Mouse (Mus musculus): ENCODE results near the gene Hoxd1.

Gene Hoxd1

DNA sequence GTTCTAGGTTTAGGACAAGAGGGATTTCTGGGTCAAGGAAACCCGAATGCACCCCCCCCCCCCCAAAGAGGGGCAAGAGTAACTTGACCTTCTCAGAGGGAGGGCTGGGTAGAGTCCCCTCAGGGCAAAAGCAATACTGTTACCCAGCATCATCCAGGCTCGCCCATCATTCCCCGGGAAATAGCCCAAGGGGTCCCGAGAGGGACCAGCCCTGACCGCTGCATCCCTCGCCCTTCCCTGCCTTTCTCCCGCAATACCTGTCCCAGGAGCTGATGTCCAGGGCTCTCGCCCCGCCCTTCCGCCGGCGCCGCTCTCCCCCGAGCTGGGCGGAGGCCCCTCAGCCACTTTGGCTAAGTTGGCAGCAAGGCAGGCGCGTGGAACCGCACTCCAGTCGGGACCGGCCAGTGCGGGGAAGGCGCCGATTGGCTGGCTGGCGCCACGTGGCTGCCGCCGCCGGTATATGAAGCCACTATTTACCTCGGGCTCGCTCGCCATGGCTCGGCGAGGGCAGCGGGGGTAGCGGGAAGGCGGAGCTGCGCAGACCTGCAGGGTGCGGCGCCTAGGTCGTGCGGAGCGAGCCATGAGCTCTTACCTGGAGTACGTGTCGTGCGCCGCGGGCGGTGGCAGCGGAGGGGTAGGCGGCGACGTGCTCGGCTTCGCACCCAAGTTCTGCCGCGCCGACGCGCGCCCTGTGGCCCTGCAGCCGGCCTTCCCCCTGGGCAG lies at the start of gene Hoxd1:
Gene Hoxd1, plus strand, starts transcription at position 459 of the 723 bp plus-strand sequence.
- peak; percentile 83 for DNase-seq (ENCODE audit: low read depth, low spot score)

GRCm38 (mm10) chr2:74713239-74714150 lies 49.3 kb upstream of the Hoxd1 start:
- DNase-seq (ENCODE audit: low read depth, low spot score), result no peak

GRCm38 (mm10) chr2:74714156-74714789 lies 48.5 kb upstream of the Hoxd1 start:
- no peak for DNase-seq (ENCODE audit: low read depth, low spot score)

DNA sequence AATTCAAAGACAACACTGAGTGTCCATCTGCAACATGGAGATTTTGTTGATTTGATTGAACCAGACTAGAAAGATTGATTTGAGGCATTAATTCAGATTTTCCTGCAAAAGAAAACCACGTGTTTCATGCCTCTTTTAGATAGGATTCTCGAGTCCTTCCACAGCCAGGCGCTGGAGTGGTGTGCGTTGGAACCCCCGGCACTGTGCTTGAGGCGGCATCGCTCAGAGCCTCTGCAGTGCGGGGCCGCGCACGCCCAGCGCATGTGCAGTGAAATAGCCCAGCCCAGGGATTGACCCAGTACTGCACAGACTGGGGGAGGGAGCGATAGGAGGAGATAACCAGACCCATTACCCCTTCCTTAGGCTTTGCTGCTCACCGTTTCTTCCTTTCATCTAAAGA lies 47.9 kb upstream of the Hoxd1 start:
- DNase-seq (ENCODE audit: low read depth, low spot score), result no peak

- peak; percentile 94 for DNase-seq (ENCODE audit: low read depth, low spot score)
These were observed 47.1 kb upstream of the Hoxd1 start for GRCm38 (mm10) chr2:74715504-74716241.

DNA sequence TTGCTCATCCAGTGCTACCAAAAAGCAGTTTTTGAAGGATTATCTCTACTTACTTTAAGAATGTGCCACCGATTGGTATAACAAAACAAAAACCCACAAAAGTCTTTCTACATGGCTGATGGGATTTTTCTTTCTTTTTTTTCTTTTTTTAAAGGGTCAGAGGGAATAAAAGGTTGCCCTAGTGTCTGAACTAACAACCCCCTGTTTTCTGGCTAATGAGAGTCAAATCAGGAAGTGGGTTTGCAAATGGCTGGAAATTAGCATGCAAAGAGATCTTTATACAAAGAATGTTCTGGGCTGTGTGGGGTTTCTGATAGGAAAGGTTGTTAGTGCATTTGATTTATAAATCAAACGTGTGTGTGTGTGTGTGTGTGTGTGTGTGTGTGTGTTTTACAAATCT lies 42.4 kb upstream of the Hoxd1 start:
- DNase-seq (ENCODE audit: low read depth, low spot score), result no peak

- DNase-seq (ENCODE audit: low read depth, low spot score), result no peak
These were observed 41.8 kb upstream of the Hoxd1 start for GRCm38 (mm10) chr2:74720955-74721491.

GRCm38 (mm10) chr2:74721882-74722281 lies 40.9 kb upstream of the Hoxd1 start:
- DNase-seq (ENCODE audit: low read depth, low spot score), result no peak

DNA sequence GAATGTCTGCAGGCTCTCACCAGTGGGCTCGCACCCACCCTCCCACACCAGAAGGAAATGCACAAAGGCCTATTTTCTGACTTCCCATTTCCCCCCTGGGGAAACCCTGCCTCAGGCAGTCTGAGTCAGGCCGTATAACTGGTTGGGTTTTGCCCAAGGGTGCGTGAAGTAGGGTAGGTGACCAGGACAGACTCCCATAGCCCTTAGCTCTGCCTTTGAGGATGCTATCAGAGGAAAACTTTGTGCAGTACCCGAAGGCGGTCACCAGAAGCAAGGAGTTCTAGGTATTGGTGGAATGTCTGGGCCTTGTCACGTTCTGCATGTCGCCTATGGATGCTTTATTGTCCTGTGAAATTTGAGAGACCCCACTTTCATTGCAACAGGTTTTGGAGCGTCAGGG lies 39.8 kb upstream of the Hoxd1 start:
- no peak for DNase-seq (ENCODE audit: low read depth, low spot score)

DNA sequence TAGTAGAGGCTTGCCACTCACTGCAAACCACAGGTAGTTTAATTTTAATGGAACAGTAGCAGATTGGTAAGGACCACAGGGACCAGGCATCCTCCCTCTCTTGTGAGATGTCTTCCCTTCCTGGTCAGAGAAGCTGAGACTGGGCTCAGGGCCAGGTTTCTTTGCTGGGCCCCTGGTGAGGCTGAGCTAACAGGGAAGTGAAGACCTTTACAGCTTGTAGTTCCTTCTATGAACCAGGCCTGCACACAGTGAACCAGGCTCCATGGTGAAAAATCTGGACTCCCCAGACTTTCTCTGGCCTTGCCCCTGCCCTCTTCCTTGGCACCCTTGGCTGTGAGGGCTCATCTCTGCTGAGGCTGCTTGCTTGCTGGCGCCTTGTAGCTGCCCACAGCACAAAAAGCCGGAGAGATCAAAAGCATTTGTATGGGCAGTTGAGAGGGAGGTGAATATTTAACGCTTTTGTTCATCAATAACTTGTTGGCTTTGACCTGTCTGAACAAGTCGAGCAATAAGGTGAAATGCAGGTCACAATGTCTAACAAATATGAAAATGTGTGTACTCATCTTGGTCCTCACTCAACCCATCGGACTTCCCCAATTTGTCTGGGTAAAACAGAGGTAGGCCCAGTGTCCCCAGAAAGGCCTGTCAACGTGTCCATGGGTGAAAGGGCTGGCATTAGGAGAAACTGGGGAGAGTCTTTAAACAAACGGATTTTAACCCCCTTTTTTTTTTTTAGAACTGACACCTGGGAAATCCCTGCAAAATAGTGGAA lies 38.4 kb upstream of the Hoxd1 start:
- DNase-seq (ENCODE audit: low read depth, low spot score), result no peak

- no peak for DNase-seq (ENCODE audit: low read depth, low spot score)
These were observed 37.6 kb upstream of the Hoxd1 start for GRCm38 (mm10) chr2:74725171-74725570.

GRCm38 (mm10) chr2:74726551-74726950 lies 36.2 kb upstream of the Hoxd1 start, which contains the start of gene Gm28230:
Gm28230 (plus strand) TSS chr2:74726728.
- DNase-seq (ENCODE audit: low read depth, low spot score), result no peak

DNA sequence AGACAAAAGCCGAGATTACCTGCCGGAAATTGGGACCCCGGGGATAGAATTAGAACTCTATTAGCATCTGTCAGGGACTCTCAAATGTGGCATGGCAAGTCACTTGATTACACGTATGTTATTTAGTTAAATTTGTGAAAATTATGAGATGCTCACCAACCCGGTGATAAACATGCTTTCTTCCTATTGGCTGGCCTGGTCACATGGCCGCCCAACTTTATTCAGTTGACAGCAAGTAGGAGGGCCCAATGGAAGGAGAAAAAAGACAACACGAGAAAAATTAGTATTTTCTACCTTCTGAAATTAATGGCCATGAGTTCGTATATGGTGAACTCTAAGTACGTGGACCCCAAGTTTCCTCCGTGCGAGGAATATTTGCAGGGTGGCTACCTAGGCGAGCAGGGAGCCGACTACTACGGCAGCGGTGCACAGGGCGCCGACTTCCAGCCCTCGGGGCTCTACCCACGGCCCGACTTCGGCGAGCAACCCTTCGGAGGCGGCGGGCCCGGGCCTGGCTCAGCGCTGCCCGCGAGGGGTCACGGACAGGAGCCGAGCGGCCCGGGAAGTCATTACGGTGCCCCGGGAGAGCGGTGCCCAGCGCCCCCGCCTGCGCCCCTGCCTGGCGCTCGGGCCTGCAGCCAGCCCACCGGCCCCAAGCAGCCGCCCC lies 35.7 kb upstream of the Hoxd1 start:
- DNase-seq (ENCODE audit: low read depth, low spot score), result no peak

GRCm38 (mm10) chr2:74727640-74728302 lies 35.0 kb upstream of the Hoxd1 start:
- no peak for DNase-seq (ENCODE audit: low read depth, low spot score)

DNA sequence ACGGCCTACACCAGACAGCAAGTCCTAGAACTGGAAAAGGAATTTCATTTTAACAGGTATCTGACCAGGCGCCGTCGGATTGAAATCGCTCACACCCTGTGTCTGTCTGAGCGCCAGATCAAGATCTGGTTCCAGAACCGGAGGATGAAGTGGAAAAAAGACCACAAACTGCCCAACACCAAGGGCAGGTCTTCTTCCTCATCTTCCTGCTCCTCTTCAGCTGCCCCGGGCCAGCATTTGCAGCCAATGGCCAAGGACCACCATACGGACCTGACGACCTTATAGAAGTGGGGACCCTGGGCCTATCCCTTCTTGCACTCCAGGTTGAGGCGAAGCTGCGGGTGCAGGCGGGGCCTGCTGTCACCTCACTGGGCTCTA lies 34.5 kb upstream of the Hoxd1 start:
- no peak for DNase-seq (ENCODE audit: low read depth, low spot score)

GRCm38 (mm10) chr2:74730331-74730730 lies 32.4 kb upstream of the Hoxd1 start:
- no peak for DNase-seq (ENCODE audit: low read depth, low spot score)

DNA sequence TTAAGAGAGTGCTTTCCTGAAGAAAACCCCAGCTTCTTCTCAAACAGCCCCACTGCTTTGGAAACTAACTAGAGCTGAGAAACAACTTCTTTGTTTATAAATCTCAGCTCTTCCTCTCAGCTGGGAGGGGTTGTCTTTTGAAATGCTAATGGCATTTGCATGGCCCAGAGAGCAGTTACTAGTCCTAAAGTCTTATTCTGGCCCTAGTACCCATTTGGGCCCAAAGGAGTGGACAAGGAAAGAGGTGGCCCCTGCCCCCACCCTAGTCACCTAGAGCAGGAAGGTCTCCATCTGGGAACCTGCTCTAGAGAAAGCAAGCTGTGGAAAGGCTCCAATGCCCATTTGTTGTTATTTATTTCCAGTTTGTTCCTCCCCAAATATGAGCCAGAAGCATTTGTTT lies 31.7 kb upstream of the Hoxd1 start:
- no peak for DNase-seq (ENCODE audit: low read depth, low spot score)

GRCm38 (mm10) chr2:74731799-74732512 lies 30.8 kb upstream of the Hoxd1 start:
- DNase-seq (ENCODE audit: low read depth, low spot score), result no peak

Measured in ZHBTc4 (cell line).